Mouse (Mus musculus): ENCODE measurements around the gene Fgf13.

DNA sequence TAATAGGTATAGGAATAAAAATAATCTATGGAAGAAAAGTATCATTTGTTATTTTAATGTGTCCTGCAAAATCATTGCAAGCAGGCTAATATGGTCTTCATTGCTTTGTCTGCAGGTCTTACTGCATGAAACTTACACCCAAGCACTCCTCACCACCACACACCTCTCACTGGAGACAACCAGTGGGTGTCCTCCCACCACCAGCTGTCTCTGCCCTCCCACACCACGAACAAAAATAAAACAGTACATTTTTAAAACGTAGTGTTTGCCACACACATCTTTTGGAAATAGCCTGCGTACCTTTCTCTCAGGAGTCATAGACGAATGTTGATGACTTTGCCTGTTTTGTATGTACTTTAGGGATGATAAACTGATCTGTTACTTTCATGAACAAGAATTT is 441.2 kb downstream of the Fgf13 start:
- TF ChIP-seq CTCF (IDR thresholded peaks at IDR 0.05; ENCODE audit: extremely low read depth, insufficient read depth, low read length) (no peak), POLR2A (IDR thresholded peaks at IDR 0.05; ENCODE audit: extremely low read depth, insufficient read depth, low read length) (no peak)
